Mouse (Mus musculus) liver, adult (tissue): Measurements from ENCODE around the gene Hmgb1.
A peak's percentile ranks its signal among the peaks of the same experiment; 100 is the strongest.

ENCODE experiments used
- GATA4 ChIP-seq: IDR thresholded peaks from 2 replicates; pipeline ENCODE4 v1.6.1; 2014; ENCODE audit warnings: mild to moderate bottlenecking, low read length; ENCODE audit not compliant: insufficient replicate concordance

Gene Hmgb1

DNA sequence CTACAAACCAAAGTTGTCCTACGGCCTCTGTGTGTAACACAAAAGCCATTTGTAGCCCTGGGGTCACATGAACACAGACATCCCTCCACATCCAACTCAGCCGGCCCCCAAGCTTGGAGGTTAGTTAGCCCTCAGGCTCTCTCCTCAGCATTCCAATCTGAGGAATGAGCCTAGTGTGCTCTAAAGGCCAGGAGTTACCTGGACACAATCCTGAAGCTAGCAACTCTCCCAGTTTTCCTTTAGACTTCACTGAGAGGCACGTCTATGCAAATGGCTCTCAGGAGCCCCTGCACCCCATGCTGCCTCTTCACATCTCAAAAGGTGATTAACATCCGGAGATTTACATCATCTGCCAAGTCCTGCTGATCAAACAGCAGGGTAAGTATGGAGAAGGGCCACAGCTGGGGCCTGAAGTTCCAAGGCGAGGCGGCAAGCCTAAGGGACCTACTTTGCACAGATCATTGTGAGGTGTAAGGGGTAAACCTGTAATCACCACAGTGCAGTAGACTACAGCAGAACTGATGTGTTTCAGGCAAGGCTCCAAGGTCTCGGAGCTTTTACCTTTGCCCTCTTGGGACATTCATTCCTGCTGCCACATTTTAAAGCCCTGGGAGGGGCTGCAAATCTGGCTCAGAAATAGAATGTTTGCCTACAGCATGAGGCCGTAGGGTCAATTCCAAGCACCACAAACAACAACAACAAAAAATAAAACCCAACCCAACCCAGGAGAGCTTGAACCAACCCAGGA lies 13.3 kb downstream of the Hmgb1 start:
- no peak for TF ChIP-seq GATA4

DNA sequence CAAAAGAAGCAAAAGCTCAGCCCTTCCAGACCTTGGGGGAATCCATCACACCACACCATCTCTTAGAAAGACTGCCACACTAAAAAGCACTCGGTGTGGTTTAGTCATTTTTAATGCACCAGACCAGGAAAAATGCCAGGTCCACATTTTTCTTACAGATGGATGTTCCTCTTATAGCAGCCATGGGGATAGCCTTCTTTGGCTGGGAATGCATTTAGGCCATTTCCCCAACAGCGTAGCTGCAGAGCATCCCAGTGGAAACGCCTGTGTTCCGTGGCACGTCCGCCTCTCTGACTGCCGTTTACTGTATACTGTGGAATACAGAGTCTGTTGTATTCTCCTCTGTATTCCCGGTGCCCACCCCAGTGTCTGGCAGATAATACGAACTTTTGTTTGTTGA lies 15.5 kb downstream of the Hmgb1 start:
- no peak for TF ChIP-seq GATA4

DNA sequence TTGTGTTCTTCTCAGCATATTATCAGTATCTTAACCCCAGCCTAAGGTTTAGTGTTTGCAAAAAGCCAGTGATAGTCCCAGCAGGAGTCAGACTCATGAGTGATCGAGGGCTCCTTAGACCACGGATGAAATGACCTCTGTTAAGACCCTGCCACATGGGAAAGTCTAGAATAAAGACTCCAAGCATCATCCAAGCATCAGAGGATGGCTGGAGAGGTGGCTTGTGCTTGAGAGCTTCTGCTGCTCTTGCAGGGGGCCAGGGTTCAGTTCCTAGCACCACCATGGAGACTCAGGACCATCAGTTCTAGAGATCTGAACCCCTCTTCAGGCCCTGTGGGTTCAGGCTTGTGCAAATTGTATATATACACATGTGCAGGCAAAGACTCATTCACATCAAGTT lies 16.2 kb downstream of the Hmgb1 start:
- no peak for TF ChIP-seq GATA4

DNA sequence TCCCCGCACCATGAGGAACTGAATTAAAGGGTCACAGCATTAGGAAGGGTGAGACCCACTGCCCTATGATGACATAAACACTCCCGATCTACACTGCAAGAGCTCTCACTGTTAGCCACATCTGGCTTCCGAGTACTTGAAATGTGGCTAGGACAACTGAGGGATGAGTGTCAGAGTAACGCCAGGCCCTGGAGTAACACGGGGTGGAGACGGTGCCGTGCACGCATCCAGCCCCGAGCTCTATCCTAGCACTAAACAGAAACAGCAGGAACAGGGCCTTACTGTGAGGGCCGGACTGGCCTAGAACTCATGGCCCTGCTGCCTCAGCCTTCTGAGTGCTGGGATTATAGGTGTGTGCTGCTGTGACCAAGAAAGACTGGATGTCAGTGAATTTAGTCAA lies 18.3 kb downstream of the Hmgb1 start:
- no peak for TF ChIP-seq GATA4

DNA sequence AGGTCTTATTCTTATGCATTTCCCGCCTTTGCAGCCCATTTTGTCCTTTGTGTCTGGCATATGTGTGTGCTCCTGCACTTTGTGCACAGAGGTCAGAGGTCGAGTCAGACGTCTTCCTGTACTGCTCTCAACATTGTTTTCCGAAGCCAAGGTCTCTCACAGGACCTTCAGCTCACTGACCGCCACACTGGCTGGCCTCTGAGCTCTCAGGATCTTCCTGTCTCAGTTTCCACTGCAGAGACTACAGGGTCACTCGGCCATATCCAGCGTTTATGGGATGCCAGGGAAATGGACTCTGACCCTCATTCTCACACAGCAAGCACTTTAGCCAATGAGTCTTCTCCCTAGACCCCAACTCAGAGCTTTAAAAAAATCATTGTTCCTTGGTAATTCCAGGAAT lies 19.4 kb downstream of the Hmgb1 start:
- peak; percentile 22; the same call in 1 of the 2 replicates for TF ChIP-seq GATA4

DNA sequence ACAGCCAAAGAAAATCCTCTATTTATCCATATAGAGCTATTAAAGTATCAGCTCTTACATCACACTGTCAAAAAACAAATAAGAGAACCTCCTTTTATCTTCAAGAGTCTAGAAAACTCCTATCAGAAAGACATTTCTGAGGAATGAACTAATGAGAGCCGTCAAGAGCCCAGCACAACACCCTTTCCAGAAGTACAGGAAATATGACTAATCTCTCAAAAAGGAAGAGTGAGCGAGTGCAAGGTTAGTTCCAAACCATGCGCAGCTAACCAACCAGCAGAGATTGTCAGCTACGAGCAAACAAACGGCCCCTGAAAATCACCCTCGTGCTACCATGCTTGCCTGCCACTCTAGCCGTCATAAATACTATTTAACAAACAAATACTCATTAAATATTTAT lies 21.4 kb downstream of the Hmgb1 start:
- no peak for TF ChIP-seq GATA4

DNA sequence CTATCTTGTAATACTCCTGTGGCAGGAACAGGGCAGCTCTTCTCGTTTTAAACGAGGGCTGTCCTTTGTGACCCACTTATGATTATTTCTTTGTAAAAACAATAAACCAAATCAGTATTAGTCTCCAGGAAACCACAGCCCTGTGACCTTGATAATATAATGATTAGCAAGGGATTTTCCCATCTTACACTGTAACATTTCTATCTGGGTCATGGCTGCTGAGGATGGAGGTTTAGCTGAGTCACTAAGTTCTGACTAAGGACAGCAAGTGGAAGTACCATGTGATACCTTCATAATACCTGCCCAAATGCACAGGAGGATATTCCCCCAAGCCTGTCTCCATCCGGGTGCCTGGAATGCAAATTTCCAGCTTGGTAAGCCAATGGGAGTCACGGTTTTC lies 23.8 kb downstream of the Hmgb1 start:
- peak; percentile 51; the same call in 1 of the 2 replicates for TF ChIP-seq GATA4

DNA sequence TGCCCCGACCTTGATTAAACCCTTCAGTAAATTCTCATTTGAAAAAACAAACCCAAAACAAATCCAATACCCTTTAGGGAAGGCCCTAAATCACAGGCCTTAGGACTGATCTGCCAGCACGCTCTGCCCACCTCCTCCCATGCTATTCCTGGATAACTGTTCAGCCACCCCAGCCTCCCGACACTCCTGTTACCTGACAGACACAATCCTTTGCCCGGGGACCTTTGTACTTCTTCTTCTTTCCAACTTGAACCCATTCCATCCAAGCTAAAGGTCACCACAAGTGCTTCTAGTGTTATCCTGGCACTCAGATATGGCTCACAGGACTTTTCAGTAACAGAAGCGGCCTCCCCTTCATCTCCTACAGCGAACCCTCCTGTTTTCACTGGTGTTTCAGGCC lies 25.3 kb downstream of the Hmgb1 start:
- TF ChIP-seq GATA4, result no peak

DNA sequence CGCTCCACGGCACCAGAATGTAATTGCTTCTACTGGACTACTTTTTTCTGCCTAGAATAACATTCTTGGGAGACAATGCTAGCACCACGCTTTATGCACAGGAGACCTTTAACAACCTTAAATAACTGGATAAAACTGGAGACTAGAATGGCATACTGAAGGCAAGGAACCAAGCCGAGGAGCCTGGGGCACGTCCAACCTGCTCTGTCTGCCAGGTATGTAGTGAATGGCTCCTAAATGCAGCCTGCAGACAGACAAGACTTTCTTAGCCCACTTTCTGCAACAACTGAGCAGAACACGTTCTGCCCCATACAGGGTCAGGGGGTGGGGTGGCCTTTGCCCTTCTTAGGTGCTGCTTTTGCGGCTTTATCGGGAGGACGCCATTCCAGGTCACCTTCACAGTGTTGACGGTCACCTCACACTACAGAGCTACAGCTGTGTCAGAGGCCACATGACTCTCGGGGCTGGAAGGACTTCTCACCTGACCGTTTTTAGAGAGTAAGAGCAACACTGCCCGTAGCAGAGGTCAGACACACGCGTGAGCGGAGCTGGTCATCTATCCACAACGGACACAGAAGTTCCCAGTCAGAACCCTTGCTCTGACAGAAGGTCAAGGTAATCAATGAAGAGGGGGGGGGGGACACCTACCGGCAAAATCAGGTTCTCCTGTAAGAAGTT lies 27.3 kb downstream of the Hmgb1 start:
- TF ChIP-seq GATA4, result no peak

DNA sequence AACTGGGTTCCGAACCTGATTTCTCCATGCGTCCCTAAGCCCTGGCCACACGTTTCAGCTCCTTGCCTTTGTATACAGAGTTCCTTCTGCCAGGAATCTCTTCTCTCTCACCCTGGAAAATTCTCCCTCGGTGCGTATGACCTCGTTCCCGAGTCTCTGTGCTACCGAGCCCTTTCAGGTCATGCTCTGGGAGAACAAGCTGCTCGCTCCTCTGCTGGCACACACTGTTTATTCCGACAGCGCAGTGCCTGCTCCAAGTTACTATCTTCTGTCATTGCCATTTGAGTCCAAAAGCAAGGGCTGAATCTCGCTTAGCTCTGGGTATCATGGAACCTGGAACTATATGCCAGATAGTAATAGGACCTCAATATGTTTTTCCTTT lies 31.5 kb downstream of the Hmgb1 start:
- no peak for TF ChIP-seq GATA4

DNA sequence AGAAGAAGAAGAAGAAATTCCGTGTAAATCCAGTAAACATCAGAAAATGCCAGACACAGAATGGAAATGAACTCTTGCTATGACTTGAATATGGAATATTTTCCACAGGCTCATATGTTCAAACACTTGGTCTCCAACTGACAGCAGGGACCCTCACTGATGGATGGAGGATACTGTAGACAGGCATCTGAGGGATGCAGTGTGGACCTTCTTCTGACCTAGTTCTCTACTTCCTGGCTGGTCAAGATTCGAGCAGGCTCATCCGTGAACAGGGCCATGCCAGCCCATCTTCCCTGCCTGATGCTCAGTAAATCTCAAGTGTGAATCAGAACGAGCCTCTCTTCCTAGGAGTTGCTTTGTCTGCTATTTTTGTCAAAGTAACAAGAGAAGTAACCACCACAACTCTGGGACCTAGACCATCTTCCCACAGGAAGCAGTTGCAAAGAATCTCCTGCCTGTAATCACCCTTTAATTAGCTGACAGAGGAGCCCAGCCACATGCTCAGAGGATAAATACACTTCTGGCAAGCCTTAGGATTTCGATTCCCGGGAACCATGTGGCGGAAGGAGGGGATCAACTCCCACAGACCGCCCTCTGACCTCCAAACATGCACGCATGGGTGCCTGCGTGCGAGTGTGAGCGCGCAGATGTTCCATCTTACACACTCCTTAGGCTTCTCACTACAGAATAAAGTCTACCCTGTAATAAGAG lies 32.1 kb downstream of the Hmgb1 start:
- TF ChIP-seq GATA4, result no peak

DNA sequence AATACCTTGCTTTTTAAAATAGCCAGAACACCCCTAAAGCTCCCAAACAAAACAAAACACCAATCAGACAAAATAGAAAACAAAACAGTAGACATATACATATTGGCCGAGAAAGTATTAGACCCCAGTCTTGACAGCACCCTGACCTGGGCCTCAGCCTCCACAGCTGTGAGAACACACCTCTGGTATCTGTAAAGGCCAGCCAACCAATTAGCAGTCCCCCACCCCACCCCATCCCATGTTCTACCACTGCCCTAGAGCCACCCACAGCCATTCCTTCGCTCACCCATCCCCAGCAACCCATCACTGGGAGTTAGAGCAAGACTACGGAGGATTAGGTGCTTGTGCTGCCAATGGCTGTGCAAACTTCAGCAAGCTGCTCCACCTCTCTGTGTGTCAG lies 33.4 kb downstream of the Hmgb1 start:
- TF ChIP-seq GATA4, result no peak

DNA sequence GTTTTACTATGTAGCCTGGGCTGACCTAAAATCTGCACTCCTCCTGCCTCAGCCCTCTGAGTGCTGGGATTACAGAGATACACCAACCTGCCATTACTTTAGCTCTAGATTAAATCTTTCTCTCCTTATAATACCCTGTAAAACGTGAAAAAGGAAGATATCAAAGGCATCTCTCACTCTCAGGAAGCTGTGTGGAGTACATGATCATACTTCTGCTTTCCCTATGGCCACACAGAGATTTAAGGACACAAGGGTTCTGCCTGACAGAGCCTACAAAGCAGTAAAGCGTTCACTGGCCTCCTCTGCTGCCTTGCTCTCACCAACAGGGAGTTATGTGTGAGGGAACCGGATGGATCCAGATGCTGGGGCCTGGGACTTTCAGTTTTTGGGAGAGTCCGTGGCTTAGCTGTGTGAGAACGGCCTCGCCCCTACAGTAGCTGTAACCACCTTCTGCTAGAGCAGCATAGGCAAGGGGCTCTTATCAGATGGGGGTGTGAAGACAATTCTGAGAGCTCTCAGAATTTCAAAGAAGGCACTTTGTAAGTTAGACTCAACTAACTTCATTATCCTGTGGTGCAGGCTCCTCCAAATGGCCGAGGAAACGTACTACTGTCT lies 36.8 kb downstream of the Hmgb1 start:
- no peak for TF ChIP-seq GATA4

DNA sequence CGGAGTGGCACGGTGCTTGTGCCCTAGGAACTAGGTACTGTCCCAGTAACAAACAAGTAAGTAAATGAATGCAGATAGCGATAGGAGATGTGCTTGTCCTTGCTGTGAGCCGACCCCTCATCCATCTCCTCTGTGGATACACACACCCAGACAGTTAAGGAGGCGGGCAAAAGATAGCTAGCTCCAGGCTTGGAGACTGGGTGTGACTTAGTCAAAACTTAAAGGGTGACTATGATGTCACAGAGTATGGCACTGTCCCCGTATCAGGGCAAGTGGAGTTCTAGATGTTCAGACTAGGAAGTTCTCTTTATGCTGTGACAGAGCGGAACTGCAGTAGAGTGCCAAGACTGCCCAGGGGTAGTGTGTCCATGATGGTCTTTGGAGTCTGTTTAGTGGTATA lies 37.6 kb downstream of the Hmgb1 start:
- no peak for TF ChIP-seq GATA4

DNA sequence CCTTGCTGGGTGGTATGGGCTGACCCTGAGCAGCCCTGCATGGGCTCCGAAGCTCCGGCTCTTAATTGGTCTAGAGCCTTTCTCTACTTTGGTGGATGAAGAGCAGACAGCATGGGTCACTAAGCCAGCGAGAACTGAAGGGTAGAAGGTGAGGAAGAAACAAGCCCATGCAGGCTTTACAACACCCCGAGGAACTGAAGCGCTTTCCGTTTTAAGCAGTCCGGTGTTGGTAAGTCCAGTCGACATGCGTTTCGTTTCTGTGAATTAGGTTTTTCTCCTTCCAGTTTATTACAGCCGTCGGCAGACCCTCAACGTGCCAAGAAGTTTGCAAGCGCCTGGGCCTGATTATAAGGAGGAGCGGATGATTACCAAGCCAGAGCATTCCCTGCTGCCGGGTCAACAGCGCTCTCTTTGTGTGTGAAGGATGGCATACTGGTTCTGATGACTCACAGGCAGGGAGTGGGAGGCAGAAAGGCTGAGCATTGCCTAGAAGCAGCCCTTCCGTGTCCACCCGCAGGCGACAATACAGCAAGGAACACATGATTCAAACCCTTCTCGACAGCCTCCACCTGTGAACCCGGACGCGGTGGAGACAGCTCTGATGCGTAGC lies 40.4 kb downstream of the Hmgb1 start:
- TF ChIP-seq GATA4, result no peak
